ENCODE assay signal across 27 mouse cellular contexts in genomic region chr6:50346204-50346603, GRCm38 (mm10).
A peak's percentile ranks its signal among the peaks of the same experiment; 100 is the strongest.
DNase-seq lines count a peak whose midpoint lies in the region; ATAC-seq and TF ChIP-seq lines count a peak whose summit lies in the region.
"Had no signal": no experiment of that assay in that cellular context is flagged by ENCODE, and none has a peak within 500 bp of the region (broad histone marks: within the 10 kb centered on the region; RNA-seq: fewer than 3 reads in every experiment).

No protein-coding gene starts in this region.

- no peak overlapping the region for H3K27ac ChIP-seq in kidney, embryonic 14.5 days (ENCODE audit: low read depth, low read length)
- no peak overlapping the region for H3K27ac ChIP-seq in intestine, embryonic 16.5 days (ENCODE audit: low read length)
- no peak overlapping the region for H3K27ac ChIP-seq in left cerebral cortex, adult 2 months
- H3K27ac ChIP-seq: forebrain, embryonic 10.5 days; heart, adult 2 months; heart, embryonic 10.5 days; heart, embryonic 13.5 days; hindbrain, embryonic 14.5 days had no signal

- H3K4me3 ChIP-seq in kidney, embryonic 14.5 days (ENCODE audit: low read length), result no peak overlapping the region
- no peak overlapping the region for H3K4me3 ChIP-seq in intestine, embryonic 16.5 days (ENCODE audit: low read length)
- H3K4me3 ChIP-seq in left cerebral cortex, adult 2 months, result no peak overlapping the region
- H3K4me3 ChIP-seq: forebrain, embryonic 10.5 days; heart, adult 2 months; heart, embryonic 10.5 days; heart, embryonic 13.5 days had no signal

- intact Hi-C loops in left cerebral cortex, adult 2 months (cut with DNase I), result no loop called here

- H3K27me3 ChIP-seq in kidney, embryonic 14.5 days (ENCODE audit: control insufficient read depth, insufficient read depth, low read length), result no peaks in the 10 kb centered on the region
- H3K27me3 ChIP-seq in intestine, embryonic 16.5 days (replicated peaks; ENCODE audit: control insufficient read depth, insufficient read depth, low read length), result no peaks in the 10 kb centered on the region
- H3K27me3 ChIP-seq: CH12.LX; heart, embryonic 13.5 days; Patski had no signal

- H3K9ac ChIP-seq in kidney, embryonic 14.5 days (ENCODE audit: low read depth, low read length), result no peak overlapping the region
- no peak overlapping the region for H3K9ac ChIP-seq in intestine, embryonic 16.5 days (ENCODE audit: low read depth, low read length)
- H3K9ac ChIP-seq: forebrain, postnatal 0 days; heart, embryonic 13.5 days; hindbrain, embryonic 14.5 days had no signal

- peak; percentile 76 for DNase-seq in kidney, adult 18-20 months
- DNase-seq in kidney, adult 9 months, result peak; percentile 70
- DNase-seq in kidney, postnatal 25 days, result peak; percentile 64 to 72
- DNase-seq in left cerebral cortex, adult 2 months (ENCODE audit: extremely low spot score in 1 of 2, low spot score in 2 of 2), result no peak
- DNase-seq: adrenal gland, postnatal 10 days; adrenal gland, postnatal 36 days; B cell, adult 2 months; cerebellum, adult 18-20 months; cerebellum, adult 9-10 months; cerebellum, postnatal 14 days; forebrain, postnatal 0 days; gastrocnemius, postnatal 10 days; gastrocnemius, postnatal 36 days; heart, adult 2 months; heart, postnatal 14 days; heart, postnatal 4 days had no signal

- TF ChIP-seq CTCF in left cerebral cortex, adult 2 months (IDR thresholded peaks at IDR 0.05), result no peak

- H3K36me3 ChIP-seq in kidney, embryonic 14.5 days (ENCODE audit: control insufficient read depth, insufficient read depth, low read length), result no peaks in the 10 kb centered on the region
- H3K36me3 ChIP-seq in intestine, embryonic 16.5 days (ENCODE audit: control insufficient read depth, insufficient read depth, low read length), result no peaks in the 10 kb centered on the region
- H3K36me3 ChIP-seq: forebrain, embryonic 10.5 days; G1E had no signal

- H3K4me2 ChIP-seq in kidney, embryonic 14.5 days (replicated peaks; ENCODE audit: low read depth, low read length), result no peak overlapping the region
- no peak overlapping the region for H3K4me2 ChIP-seq in intestine, embryonic 16.5 days (ENCODE audit: low read depth, low read length)
- H3K4me2 ChIP-seq: heart, embryonic 13.5 days; hindbrain, embryonic 14.5 days had no signal

- no peaks in the 10 kb centered on the region for H3K9me3 ChIP-seq in kidney, embryonic 14.5 days (ENCODE audit: control insufficient read depth, low read length)
- H3K9me3 ChIP-seq in intestine, embryonic 16.5 days (ENCODE audit: control insufficient read depth, low read length), result no peaks in the 10 kb centered on the region
- H3K9me3 ChIP-seq: forebrain, embryonic 10.5 days; G1E; heart, embryonic 10.5 days; heart, embryonic 13.5 days had no signal

- WGBS in kidney, embryonic 14.5 days, result 89% methylated on average over 7 of the region's 7 CpGs
- WGBS in intestine, embryonic 16.5 days, result 86% methylated on average over 7 of the region's 7 CpGs

- no peak for ATAC-seq in kidney, embryonic 14.5 days (ENCODE audit: low FRiP score, low TSS enrichment)
- ATAC-seq in frontal cortex, adult (ENCODE audit: low TSS enrichment), result no peak
- ATAC-seq in intestine, embryonic 16.5 days, result no peak
- ATAC-seq: forebrain, embryonic 14.5 days; forebrain, postnatal 0 days; Patski had no signal

- no peaks in the 10 kb centered on the region for H3K4me1 ChIP-seq in kidney, embryonic 14.5 days (ENCODE audit: control insufficient read depth, insufficient read depth, low read length)
- no peaks in the 10 kb centered on the region for H3K4me1 ChIP-seq in intestine, embryonic 16.5 days (ENCODE audit: control insufficient read depth, insufficient read depth, low read length)
- H3K4me1 ChIP-seq: forebrain, embryonic 10.5 days; heart, embryonic 10.5 days; heart, embryonic 13.5 days had no signal

Comparison
In these comparisons a context has a peak if more than half of its experiments do, and no peak if none do; other contexts are left out.
1. DNase-seq: peak in kidney, adult 18-20 months (single experiment), kidney, adult 9 months (single experiment) and kidney, postnatal 25 days (2 of 2); none in left cerebral cortex, adult 2 months (0 of 2).